Mouse (Mus musculus) hindbrain, embryonic 13.5 days (tissue): ENCODE data around the gene Pgm2. TPM values are rescaled to one million over a fixed set of nuclear protein-coding genes. Genes with fewer than 3 reads are reported as not detected.
A peak's percentile ranks its signal among the peaks of the same experiment; 100 is the strongest.

ENCODE experiments used
- ATAC-seq: fragments of 200-750 bp; cut with Nextera tagmentation; 2 replicates; pipeline ENCODE4 v1.8.0; 2017; ENCODE audit warnings: moderate TSS enrichment; ENCODE audit not compliant: low FRiP score
- H3K27ac ChIP-seq: fragments of 300-500 bp; sonication (generic); 2 replicates; pipeline ENCODE4 v1.5.1; 2015; ENCODE audit warnings: inconsistent platforms, mild to moderate bottlenecking, moderate library complexity
- H3K27me3 ChIP-seq: fragments of 300-500 bp; sonication (generic); 2 replicates; pipeline ENCODE4 v1.6.1; 2015; ENCODE audit warnings: mild to moderate bottlenecking, inconsistent platforms
- H3K36me3 ChIP-seq: fragments of 300-500 bp; sonication (generic); 2 replicates; pipeline ENCODE4 v1.6.1; 2015; ENCODE audit warnings: mild to moderate bottlenecking, inconsistent platforms
- H3K4me1 ChIP-seq: fragments of 300-500 bp; sonication (generic); replicated peaks from 2 replicates; pipeline ENCODE4 v1.6.1; 2015; ENCODE audit warnings: inconsistent platforms
- H3K4me2 ChIP-seq: fragments of 300-500 bp; sonication (generic); 2 replicates; pipeline ENCODE4 v1.6.1; 2015; ENCODE audit warnings: inconsistent platforms, mild to moderate bottlenecking, moderate library complexity
- H3K4me3 ChIP-seq: fragments of 300-500 bp; sonication (generic); 2 replicates; pipeline ENCODE4 v1.5.1; 2015; ENCODE audit warnings: mild to moderate bottlenecking, inconsistent platforms
- H3K9ac ChIP-seq: fragments of 300-500 bp; sonication (generic); 2 replicates; pipeline ENCODE4 v1.6.1; 2015; ENCODE audit warnings: mild to moderate bottlenecking, inconsistent platforms
- H3K9me3 ChIP-seq: fragments of 300-500 bp; sonication (generic); 2 replicates; pipeline ENCODE4 v1.6.1; 2016; ENCODE audit warnings: inconsistent platforms
- WGBS: fragments of 180-500 bp; shearing (Covaris S2); methylation state at CpG from one replicate; pipeline ENCODE4 v1.1.7; 2015; 5-methylcytosine and 5-hydroxymethylcytosine counted together
- polyA plus RNA-seq: library from polyadenylated mRNA; unstranded; fragments of >200 nt; fragmentation: Nextera tagmentation; extraction: Ambion mirVana; gene quantifications from 2 replicates; pipeline ENCODE4 v1.2.1, GENCODE M21; 2015

Gene Pgm2
- polyA plus RNA-seq, 1 experiment from 2014 or later: 24.0 TPM

- Histone ChIP-seq H3K4me1 (peaks cover 15% of the 10 kb centered on the region), H3K9ac (no peak within 1 kb of the TSS), H3K27me3 (peaks cover 29% of the 10 kb centered on the region), H3K27ac (no peak within 1 kb of the TSS), H3K4me2 (no peak within 1 kb of the TSS), H3K4me3 (no peak within 1 kb of the TSS), H3K9me3 (no peaks in the 10 kb centered on the region), H3K36me3 (no peaks in the 10 kb centered on the region)
- 56% methylated on average over 11 of the region's 11 CpGs for WGBS
- ATAC-seq: no peak
Observed at GRCm38 (mm10) chr5:64155861-64156550, 63.3 kb downstream of the Pgm2 start, which contains the start of gene Tbc1d1. Gene Tbc1d1, plus strand, starts transcription at chr5:64156305.

- no peak overlapping the region for H3K4me3 ChIP-seq
- peaks cover 35% of the 10 kb centered on the region for H3K27me3 ChIP-seq
- H3K9ac ChIP-seq: no peak overlapping the region
- peaks cover 18% of the 10 kb centered on the region for H3K4me1 ChIP-seq
- H3K4me2 ChIP-seq: no peak overlapping the region
- WGBS: 55% methylated on average over 4 of the region's 4 CpGs
- no peak for ATAC-seq
- no peaks in the 10 kb centered on the region for H3K36me3 ChIP-seq
- H3K27ac ChIP-seq: no peak overlapping the region
- no peaks in the 10 kb centered on the region for H3K9me3 ChIP-seq
Observed at GRCm38 (mm10) chr5:64156579-64156978, 63.8 kb downstream of the Pgm2 start.

DNA sequence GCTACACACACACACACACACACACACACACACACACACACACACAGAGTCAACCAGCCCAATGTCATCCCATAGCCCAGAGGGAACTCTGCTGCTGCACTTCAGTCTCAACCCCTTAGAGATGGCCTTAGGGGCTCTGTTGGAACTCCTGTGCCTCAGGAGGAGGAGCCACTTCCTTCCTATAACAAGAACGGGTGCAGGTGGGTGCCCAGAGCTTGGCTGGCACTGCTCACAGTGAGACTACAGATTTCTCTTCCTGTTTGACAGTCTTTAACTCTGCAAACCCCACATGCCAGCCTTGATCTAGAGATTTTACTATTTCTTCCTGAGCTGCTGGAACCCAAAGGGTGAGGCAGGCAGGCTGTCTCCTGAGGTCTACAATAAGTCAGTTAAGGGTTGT, 65.2 kb downstream of the Pgm2 start:
- no peak overlapping the region for H3K4me3 ChIP-seq
- H3K27me3 ChIP-seq: peaks cover 47% of the 10 kb centered on the region
- no peak overlapping the region for H3K9ac ChIP-seq
- H3K4me2 ChIP-seq: no peak overlapping the region
- H3K4me1 ChIP-seq: peaks cover 18% of the 10 kb centered on the region
- H3K9me3 ChIP-seq: no peaks in the 10 kb centered on the region
- H3K27ac ChIP-seq: no peak overlapping the region
- 60% methylated on average over 1 of the region's 1 CpGs for WGBS
- no peak for ATAC-seq
- H3K36me3 ChIP-seq: no peaks in the 10 kb centered on the region

DNA sequence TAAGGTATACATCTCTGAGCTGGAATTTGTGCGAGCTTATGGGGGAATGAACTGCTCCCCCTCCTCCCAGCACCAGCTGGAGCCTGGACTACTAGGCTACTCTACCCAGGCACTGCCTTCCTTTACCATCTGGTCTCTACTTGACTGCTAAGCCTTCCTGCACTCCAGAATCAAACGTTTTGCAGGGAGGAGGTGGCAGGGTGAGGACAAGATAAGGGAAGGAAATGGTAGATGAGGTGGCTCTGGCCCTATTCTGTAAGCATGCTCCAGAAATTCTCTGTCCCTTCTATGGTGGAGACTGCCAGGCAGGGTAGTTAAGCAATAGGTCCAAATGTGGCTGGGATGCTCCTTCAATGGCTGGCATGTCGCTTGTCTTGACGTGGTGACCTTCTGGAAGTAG, 65.8 kb downstream of the Pgm2 start:
- Histone ChIP-seq H3K4me3 (peak overlapping the region; percentile 64), H3K9me3 (no peaks in the 10 kb centered on the region), H3K9ac (no peak overlapping the region), H3K4me1 (peaks cover 18% of the 10 kb centered on the region), H3K27me3 (peaks cover 47% of the 10 kb centered on the region), H3K36me3 (no peaks in the 10 kb centered on the region), H3K27ac (no peak overlapping the region), H3K4me2 (peak overlapping the region; percentile 100)
- no peak for ATAC-seq
- 43% methylated on average over 4 of the region's 4 CpGs for WGBS

DNA sequence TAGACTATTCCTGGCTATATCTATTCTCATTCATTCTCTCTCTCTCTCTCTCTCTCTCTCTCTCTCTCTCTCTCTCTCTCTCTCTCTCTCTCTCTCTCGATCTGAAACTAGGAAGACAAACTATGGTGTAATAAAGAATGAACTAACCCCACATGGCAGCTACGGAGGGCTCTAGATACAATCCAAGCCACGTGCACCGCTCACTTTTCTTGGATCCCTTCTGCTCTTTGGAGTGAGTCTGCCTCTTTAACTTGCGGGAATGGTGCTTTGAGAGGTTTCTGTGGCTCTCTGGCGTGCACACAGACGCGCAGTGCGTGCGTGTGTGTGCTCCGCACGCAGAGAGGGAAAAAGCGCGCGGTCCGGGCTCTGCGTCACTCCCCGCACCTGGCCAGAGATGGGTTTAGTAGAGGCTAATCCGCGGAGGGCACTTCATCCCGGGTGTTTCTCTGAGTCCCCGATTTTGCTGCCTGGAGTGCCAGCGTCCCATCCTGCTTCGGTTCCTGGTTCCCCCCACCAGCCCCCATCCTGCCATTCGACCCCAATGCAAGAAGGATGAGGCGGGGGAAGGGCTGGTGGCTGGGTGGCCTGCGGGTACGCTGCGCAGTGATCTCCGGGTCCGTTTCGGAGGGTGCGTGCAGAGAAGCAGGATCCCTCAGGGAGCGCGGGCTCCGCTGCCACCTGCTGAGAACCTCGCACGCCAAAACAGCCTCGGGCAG, 66.5 kb downstream of the Pgm2 start:
- under 1% methylated on average over 39 of the region's 39 CpGs for WGBS
- H3K9me3 ChIP-seq: no peaks in the 10 kb centered on the region
- peaks cover 47% of the 10 kb centered on the region for H3K27me3 ChIP-seq
- peak overlapping the region; percentile 76 for H3K9ac ChIP-seq
- peak overlapping the region; percentile 100 for H3K4me2 ChIP-seq
- H3K36me3 ChIP-seq: no peaks in the 10 kb centered on the region
- H3K27ac ChIP-seq: no peak overlapping the region
- peak overlapping the region; percentile 64 for H3K4me3 ChIP-seq
- peak; percentile 63 for ATAC-seq
- H3K4me1 ChIP-seq: peaks cover 18% of the 10 kb centered on the region

- Histone ChIP-seq H3K4me1 (peaks cover 18% of the 10 kb centered on the region), H3K9me3 (no peaks in the 10 kb centered on the region), H3K27me3 (peaks cover 47% of the 10 kb centered on the region), H3K4me2 (peak overlapping the region; percentile 100), H3K36me3 (no peaks in the 10 kb centered on the region), H3K9ac (peak overlapping the region; percentile 76), H3K4me3 (peak overlapping the region; percentile 64), H3K27ac (no peak overlapping the region)
- peak; percentile 85 for ATAC-seq
- under 1% methylated on average over 53 of the region's 63 CpGs for WGBS
Observed at GRCm38 (mm10) chr5:64159781-64160704, 67.3 kb downstream of the Pgm2 start.

DNA sequence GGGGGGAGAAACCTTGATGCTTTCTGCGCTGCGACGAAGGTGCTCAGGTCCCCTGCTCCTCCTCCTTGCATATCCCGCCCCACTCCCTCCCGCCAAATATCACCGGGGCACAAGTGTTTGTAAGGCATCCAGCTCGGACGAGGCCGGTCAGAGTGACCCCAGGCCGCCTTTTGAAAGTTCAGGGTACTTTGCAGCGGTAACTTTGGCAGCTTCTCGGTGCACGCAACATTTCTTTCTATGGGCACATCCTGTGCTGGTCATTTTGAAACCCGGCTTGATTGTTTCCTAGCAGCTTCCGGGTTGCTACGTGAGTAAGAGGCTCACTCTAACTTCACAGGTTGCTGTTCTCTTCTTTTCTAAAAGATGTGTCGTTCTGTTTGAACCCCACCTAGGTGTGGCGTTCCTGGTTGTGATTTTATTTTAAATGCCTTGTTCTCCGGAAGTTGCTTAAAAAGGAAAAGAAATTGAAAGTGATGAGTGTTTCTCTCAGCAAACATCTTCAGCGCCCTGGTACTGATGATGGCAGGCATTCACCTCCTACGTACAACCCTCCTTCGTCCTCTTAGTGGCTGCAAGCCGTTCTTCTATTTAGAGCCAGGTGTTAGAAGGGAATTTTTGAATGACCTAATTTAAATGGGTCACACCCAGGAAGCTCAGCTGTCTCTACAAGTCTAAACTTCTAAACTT, 68.1 kb downstream of the Pgm2 start:
- Histone ChIP-seq H3K4me1 (peaks cover 18% of the 10 kb centered on the region), H3K36me3 (no peaks in the 10 kb centered on the region), H3K4me2 (peak overlapping the region; percentile 100), H3K27ac (no peak overlapping the region), H3K4me3 (peak overlapping the region; percentile 64), H3K9ac (peak overlapping the region; percentile 76), H3K27me3 (peaks cover 47% of the 10 kb centered on the region), H3K9me3 (no peaks in the 10 kb centered on the region)
- under 1% methylated on average over 21 of the region's 23 CpGs for WGBS
- ATAC-seq: no peak; the same call in 1 of the 2 replicates

DNA sequence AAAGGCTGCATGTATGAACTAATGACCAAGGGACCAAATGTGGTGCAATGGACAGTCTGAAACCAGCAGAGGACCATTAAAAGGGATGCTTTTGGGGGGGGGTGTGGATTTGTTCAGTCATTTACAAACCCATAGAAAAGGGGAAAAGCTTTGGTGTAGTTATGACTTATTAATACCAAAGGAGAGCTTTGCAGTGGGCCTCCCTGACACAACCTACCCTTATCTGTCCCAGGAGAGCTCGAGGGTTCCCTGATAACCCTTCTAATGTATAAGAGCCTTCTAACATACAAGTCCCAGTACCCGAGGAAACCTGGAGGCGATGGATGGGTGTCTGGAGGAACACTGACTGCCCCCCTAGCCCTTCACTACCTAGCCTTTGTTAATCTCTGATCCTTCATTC, 69.2 kb downstream of the Pgm2 start:
- no peaks in the 10 kb centered on the region for H3K36me3 ChIP-seq
- H3K27ac ChIP-seq: no peak overlapping the region
- H3K4me2 ChIP-seq: no peak overlapping the region
- peaks cover 18% of the 10 kb centered on the region for H3K4me1 ChIP-seq
- peaks cover 47% of the 10 kb centered on the region for H3K27me3 ChIP-seq
- H3K9me3 ChIP-seq: no peaks in the 10 kb centered on the region
- ATAC-seq: no peak
- 82% methylated on average over 3 of the region's 3 CpGs for WGBS
- no peak overlapping the region for H3K9ac ChIP-seq
- H3K4me3 ChIP-seq: no peak overlapping the region

DNA sequence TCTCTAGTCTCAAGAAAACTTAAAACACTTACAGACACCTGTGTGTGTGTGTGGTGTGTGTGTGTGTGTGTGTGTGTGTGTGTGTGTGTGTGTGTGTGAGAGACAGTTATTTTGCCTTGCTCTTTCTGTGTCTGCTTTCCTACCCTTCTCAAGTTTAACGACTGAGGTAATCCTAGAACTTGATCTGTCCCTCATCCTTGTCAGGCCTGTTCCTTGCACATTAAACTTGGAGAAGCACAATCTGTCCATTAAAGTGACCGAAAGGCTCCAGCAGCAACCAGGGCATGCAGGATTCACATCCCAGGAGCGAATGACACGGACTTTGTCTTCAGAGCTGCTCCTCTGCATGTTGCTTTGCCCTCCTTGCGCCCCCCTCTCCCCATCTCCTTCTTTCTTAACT, 69.8 kb downstream of the Pgm2 start:
- Histone ChIP-seq H3K27me3 (peaks cover 47% of the 10 kb centered on the region), H3K36me3 (no peaks in the 10 kb centered on the region), H3K27ac (no peak overlapping the region), H3K4me3 (no peak overlapping the region), H3K4me1 (peaks cover 18% of the 10 kb centered on the region), H3K9ac (no peak overlapping the region), H3K4me2 (no peak overlapping the region), H3K9me3 (no peaks in the 10 kb centered on the region)
- no peak for ATAC-seq
- 85% methylated on average over 5 of the region's 5 CpGs for WGBS

- Histone ChIP-seq H3K27ac (no peak overlapping the region), H3K27me3 (peaks cover 31% of the 10 kb centered on the region)
Observed at GRCm38 (mm10) chr5:64164414-64164813, 71.7 kb downstream of the Pgm2 start.

DNA sequence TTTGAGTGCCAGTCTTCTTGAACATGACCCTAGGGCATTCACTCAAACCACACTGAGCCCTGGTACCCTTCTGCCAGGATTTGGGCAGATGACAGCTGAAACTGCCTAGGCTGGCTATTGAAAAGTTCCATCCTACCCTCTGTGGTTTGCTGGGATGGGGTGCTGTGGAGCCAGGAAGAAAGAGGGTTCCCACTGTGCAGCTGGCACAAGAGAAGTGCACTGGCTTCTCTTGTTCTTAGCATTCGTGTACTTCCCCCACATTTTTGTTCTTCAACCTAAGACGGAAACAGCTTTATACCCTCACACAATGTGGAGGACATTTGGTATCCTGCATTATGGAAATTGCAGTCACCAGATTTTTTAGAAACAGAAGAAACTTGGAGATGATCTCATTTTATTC, 73.1 kb downstream of the Pgm2 start:
- Histone ChIP-seq H3K9me3 (no peaks in the 10 kb centered on the region), H3K27me3 (peaks cover 19% of the 10 kb centered on the region), H3K4me2 (no peak overlapping the region), H3K4me3 (no peak overlapping the region), H3K36me3 (no peaks in the 10 kb centered on the region), H3K27ac (no peak overlapping the region), H3K4me1 (peaks cover 5% of the 10 kb centered on the region; the same call in 1 of the 2 replicates), H3K9ac (no peak overlapping the region)
- WGBS: 50% methylated on average over 2 of the region's 2 CpGs
- no peak for ATAC-seq

More at GRCm38 (mm10) chr5:64164414-64164813, 71.7 kb downstream of the Pgm2 start:
- Histone ChIP-seq H3K4me2 (no peak overlapping the region), H3K9me3 (no peaks in the 10 kb centered on the region), H3K4me1 (peaks cover 12% of the 10 kb centered on the region), H3K4me3 (no peak overlapping the region), H3K36me3 (no peaks in the 10 kb centered on the region), H3K9ac (no peak overlapping the region)
- no peak for ATAC-seq
- 92% methylated on average over 3 of the region's 3 CpGs for WGBS
